Mouse (Mus musculus) embryonic facial prominence, embryonic 12.5 days (tissue): Measurements from ENCODE around the gene Pank2. TPM values are rescaled to one million over a fixed set of nuclear protein-coding genes. Genes with fewer than 3 reads are reported as not detected.
A peak's percentile ranks its signal among the peaks of the same experiment; 100 is the strongest.
"Not testable (repeated sequence)": the region's sequence is repeated elsewhere in the genome, so short reads cannot be mapped to it uniquely, and the experiment has no call there.

Source experiments
- ATAC-seq: fragments of 200-750 bp; cut with Nextera tagmentation; 2 replicates; pipeline ENCODE4 v1.8.0; 2017; ENCODE audit not compliant: insufficient number of reproducible peaks, insufficient read depth, low FRiP score, low TSS enrichment
- H3K27ac ChIP-seq: fragments of 300-500 bp; sonication (generic); 2 replicates; pipeline ENCODE4 v1.5.1; 2016; ENCODE audit warnings: mild to moderate bottlenecking
- H3K27me3 ChIP-seq: fragments of 300-500 bp; sonication (generic); 2 replicates; pipeline ENCODE4 v1.6.1; 2016; ENCODE audit warnings: mild to moderate bottlenecking, moderate library complexity
- H3K36me3 ChIP-seq: fragments of 300-500 bp; sonication (generic); 2 replicates; pipeline ENCODE4 v1.6.1; 2016; ENCODE audit warnings: mild to moderate bottlenecking
- H3K4me1 ChIP-seq: fragments of 300-500 bp; sonication (generic); 2 replicates; pipeline ENCODE4 v1.6.1; 2016
- H3K4me2 ChIP-seq: fragments of 300-500 bp; sonication (generic); replicated peaks from 2 replicates; pipeline ENCODE4 v1.6.1; 2016; ENCODE audit warnings: mild to moderate bottlenecking, moderate library complexity
- H3K4me3 ChIP-seq: fragments of 300-500 bp; sonication (generic); 2 replicates; pipeline ENCODE4 v1.5.1; 2016; ENCODE audit warnings: mild to moderate bottlenecking
- H3K9ac ChIP-seq: fragments of 300-500 bp; sonication (generic); 2 replicates; pipeline ENCODE4 v1.6.1; 2016; ENCODE audit warnings: mild to moderate bottlenecking, moderate library complexity
- H3K9me3 ChIP-seq: fragments of 300-500 bp; sonication (generic); 2 replicates; pipeline ENCODE4 v1.6.1; 2016; ENCODE audit warnings: mild to moderate bottlenecking, moderate library complexity
- WGBS: fragments of 180-500 bp; shearing (Covaris S2); methylation state at CpG from one replicate; pipeline ENCODE4 v1.1.7; 2016; 5-methylcytosine and 5-hydroxymethylcytosine counted together
- polyA plus RNA-seq: library from polyadenylated mRNA; unstranded; fragments of >200 nt; fragmentation: Nextera tagmentation; extraction: Ambion mirVana; gene quantifications from 2 replicates; pipeline ENCODE4 v1.2.1, GENCODE M21; 2016

Gene Pank2
- polyA plus RNA-seq, result 61.8 and 61.9 TPM in 2 replicates

GRCm38 (mm10) chr2:131262213-131262672 is at the start of gene Pank2:
Gene Pank2 (plus strand): TSS chr2:131262495.
- no peaks in the 10 kb centered on the region for H3K27me3 ChIP-seq
- peak; percentile 100 for ATAC-seq
- peak within 1 kb of the TSS; percentile 97 for H3K9ac ChIP-seq
- peaks cover 7% of the 10 kb centered on the region; the same call in 1 of the 2 replicates for H3K36me3 ChIP-seq
- H3K9me3 ChIP-seq, result no peaks in the 10 kb centered on the region
- H3K4me3 ChIP-seq, result peak within 1 kb of the TSS; percentile 87
- WGBS, result under 1% methylated on average over 49 of the region's 49 CpGs
- H3K4me2 ChIP-seq, result peak within 1 kb of the TSS; percentile 70
- H3K27ac ChIP-seq, result peak within 1 kb of the TSS; percentile 100
- peaks cover 19% of the 10 kb centered on the region for H3K4me1 ChIP-seq

- H3K27ac ChIP-seq, result no peak overlapping the region
- ATAC-seq, result no peak
- no peaks in the 10 kb centered on the region for H3K9me3 ChIP-seq
- 0 out of 2 replicates have a peak, but pooled peaks cover 5% of the 10 kb centered on the region for H3K36me3 ChIP-seq
- H3K27me3 ChIP-seq, result no peaks in the 10 kb centered on the region
- no peak overlapping the region; the same call in 1 of the 2 replicates for H3K9ac ChIP-seq
- H3K4me3 ChIP-seq, result no peak overlapping the region
- H3K4me1 ChIP-seq, result peaks cover 14% of the 10 kb centered on the region; the same call in 1 of the 2 replicates
- WGBS, result 74% methylated on average over 7 of the region's 7 CpGs
- no peak overlapping the region for H3K4me2 ChIP-seq
Observed at GRCm38 (mm10) chr2:131213773-131214172, 48.5 kb upstream of the Pank2 start.

- Histone ChIP-seq H3K4me2 (no peak overlapping the region), H3K9me3 (no peaks in the 10 kb centered on the region), H3K4me3 (no peak overlapping the region), H3K27ac (no peak overlapping the region), H3K9ac (no peak overlapping the region), H3K27me3 (no peaks in the 10 kb centered on the region), H3K4me1 (peaks cover 2% of the 10 kb centered on the region; the same call in 1 of the 2 replicates), H3K36me3 (0 out of 2 replicates have a peak, but pooled peaks cover 5% of the 10 kb centered on the region)
- ATAC-seq, result no peak
- WGBS, result 84% methylated on average over 7 of the region's 7 CpGs
Observed at GRCm38 (mm10) chr2:131215941-131216858, 46.1 kb upstream of the Pank2 start.

- no peaks in the 10 kb centered on the region for H3K27me3 ChIP-seq
- WGBS, result 69% methylated on average over 4 of the region's 4 CpGs
- ATAC-seq, result no peak
Observed at GRCm38 (mm10) chr2:131220030-131220429, 42.3 kb upstream of the Pank2 start.

GRCm38 (mm10) chr2:131221853-131222515 is 40.3 kb upstream of the Pank2 start:
- 63% methylated on average over 3 of the region's 3 CpGs for WGBS

More at GRCm38 (mm10) chr2:131220030-131220429, 42.3 kb upstream of the Pank2 start:
- no peak overlapping the region for H3K4me3 ChIP-seq
- no peak overlapping the region for H3K27ac ChIP-seq
- H3K4me1 ChIP-seq, result no peaks in the 10 kb centered on the region
- H3K4me2 ChIP-seq, result no peak overlapping the region
- no peak overlapping the region for H3K9ac ChIP-seq
- no peaks in the 10 kb centered on the region for H3K9me3 ChIP-seq
- no peaks in the 10 kb centered on the region for H3K36me3 ChIP-seq

GRCm38 (mm10) chr2:131222562-131222961 is 39.7 kb upstream of the Pank2 start:
- Histone ChIP-seq H3K4me1 (no peaks in the 10 kb centered on the region), H3K4me3 (no peak overlapping the region), H3K36me3 (no peaks in the 10 kb centered on the region), H3K27me3 (no peaks in the 10 kb centered on the region), H3K9ac (no peak overlapping the region), H3K27ac (no peak overlapping the region), H3K9me3 (no peaks in the 10 kb centered on the region), H3K4me2 (no peak overlapping the region)
- WGBS, result 69% methylated on average over 5 of the region's 5 CpGs
- no peak for ATAC-seq

More at GRCm38 (mm10) chr2:131221853-131222515, 40.3 kb upstream of the Pank2 start:
- H3K36me3 ChIP-seq, result no peaks in the 10 kb centered on the region
- no peaks in the 10 kb centered on the region for H3K27me3 ChIP-seq
- no peak overlapping the region for H3K4me3 ChIP-seq
- no peak overlapping the region for H3K9ac ChIP-seq
- no peak overlapping the region for H3K27ac ChIP-seq
- H3K4me2 ChIP-seq, result no peak overlapping the region
- no peaks in the 10 kb centered on the region for H3K4me1 ChIP-seq
- ATAC-seq, result no peak
- H3K9me3 ChIP-seq, result no peaks in the 10 kb centered on the region

- WGBS, result 70% methylated on average over 1 of the region's 1 CpGs
- no peak for ATAC-seq
- H3K9me3 ChIP-seq, result no peaks in the 10 kb centered on the region
- no peaks in the 10 kb centered on the region for H3K4me1 ChIP-seq
- H3K27me3 ChIP-seq, result no peaks in the 10 kb centered on the region
- H3K9ac ChIP-seq, result no peak overlapping the region
- no peak overlapping the region for H3K4me3 ChIP-seq
- no peaks in the 10 kb centered on the region for H3K36me3 ChIP-seq
- no peak overlapping the region for H3K27ac ChIP-seq
- no peak overlapping the region for H3K4me2 ChIP-seq
Observed at GRCm38 (mm10) chr2:131223569-131223968, 38.7 kb upstream of the Pank2 start.

GRCm38 (mm10) chr2:131225178-131225577 is 37.1 kb upstream of the Pank2 start:
- Histone ChIP-seq H3K27me3 (no peaks in the 10 kb centered on the region), H3K36me3 (no peaks in the 10 kb centered on the region), H3K4me1 (no peaks in the 10 kb centered on the region), H3K9ac (no peak overlapping the region), H3K4me2 (no peak overlapping the region), H3K9me3 (no peaks in the 10 kb centered on the region), H3K4me3 (no peak overlapping the region), H3K27ac (no peak overlapping the region)
- no peak for ATAC-seq
- 85% methylated on average over 6 of the region's 6 CpGs for WGBS

GRCm38 (mm10) chr2:131226669-131227068 is 35.6 kb upstream of the Pank2 start:
- not testable (repeated sequence) for H3K9me3 ChIP-seq, H3K4me2 ChIP-seq, H3K27me3 ChIP-seq, H3K4me3 ChIP-seq, H3K4me1 ChIP-seq, H3K27ac ChIP-seq, H3K9ac ChIP-seq, ATAC-seq, H3K36me3 ChIP-seq
- 80% methylated on average over 2 of the region's 2 CpGs for WGBS

- Histone ChIP-seq H3K9me3 (no peaks in the 10 kb centered on the region), H3K27ac (no peak overlapping the region), H3K36me3 (no peaks in the 10 kb centered on the region), H3K4me3 (no peak overlapping the region), H3K9ac (no peak overlapping the region), H3K4me2 (no peak overlapping the region), H3K27me3 (no peaks in the 10 kb centered on the region), H3K4me1 (no peaks in the 10 kb centered on the region)
- 79% methylated on average over 3 of the region's 3 CpGs for WGBS
- no peak for ATAC-seq
Observed at GRCm38 (mm10) chr2:131227243-131227642, 35.1 kb upstream of the Pank2 start.

GRCm38 (mm10) chr2:131232558-131232957 is 29.7 kb upstream of the Pank2 start:
- Histone ChIP-seq H3K36me3 (no peaks in the 10 kb centered on the region), H3K4me1 (peaks cover 23% of the 10 kb centered on the region), H3K9ac (no peak overlapping the region), H3K4me2 (no peak overlapping the region), H3K27me3 (no peaks in the 10 kb centered on the region), H3K9me3 (no peaks in the 10 kb centered on the region), H3K4me3 (no peak overlapping the region), H3K27ac (no peak overlapping the region)
- no peak for ATAC-seq
- 92% methylated on average over 2 of the region's 2 CpGs for WGBS
